Mouse (Mus musculus) brown adipose tissue, adult 24 weeks (tissue): ENCODE measurements at regions not wholly inside any gene's neighbourhood (a gene's known extent, or its start where the extent isn't known, plus 50 kb on each side); places are given as distances from the start of the nearest gene placed in this dataset.

ENCODE experiments used
- H3K27ac ChIP-seq: fragments of 200-500 bp; replicated peaks from 2 replicates; pipeline ENCODE4 v1.5.1; 2012; ENCODE audit warnings: low read depth, mild to moderate bottlenecking, low read length
- H3K4me1 ChIP-seq: fragments of 200-500 bp; 2 replicates; pipeline ENCODE4 v1.6.1; 2012; ENCODE audit warnings: low read length, mixed read lengths; ENCODE audit not compliant: control insufficient read depth, insufficient read depth, insufficient read length
- H3K4me3 ChIP-seq: fragments of 200-500 bp; 2 replicates; pipeline ENCODE4 v1.5.1; 2012; ENCODE audit warnings: low read depth, mild to moderate bottlenecking, low read length, moderate library complexity; ENCODE audit not compliant: insufficient read depth

DNA sequence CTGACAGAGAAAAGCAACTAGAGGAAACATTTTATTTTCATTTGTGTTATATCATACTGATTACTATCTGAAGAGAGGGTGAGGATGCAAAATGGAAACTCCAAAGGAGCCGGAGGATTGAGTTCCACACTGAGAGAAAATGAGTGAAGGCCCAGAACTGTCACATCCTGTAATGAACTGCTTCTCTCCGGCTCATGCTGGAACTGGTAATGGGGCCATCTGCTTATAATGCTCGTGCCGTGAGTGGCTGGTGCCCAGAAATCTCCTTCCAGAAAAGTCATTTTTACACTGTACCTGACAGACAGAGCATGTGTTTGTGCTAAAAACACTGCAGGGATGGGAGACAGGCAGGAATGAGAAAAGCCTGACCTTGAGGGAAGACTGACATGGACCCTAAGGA lies 483.5 kb upstream of the Pkdcc start:
- no peak overlapping the region for H3K27ac ChIP-seq
- H3K4me1 ChIP-seq = no peaks in the 10 kb centered on the region
- H3K4me3 ChIP-seq = no peak overlapping the region

DNA sequence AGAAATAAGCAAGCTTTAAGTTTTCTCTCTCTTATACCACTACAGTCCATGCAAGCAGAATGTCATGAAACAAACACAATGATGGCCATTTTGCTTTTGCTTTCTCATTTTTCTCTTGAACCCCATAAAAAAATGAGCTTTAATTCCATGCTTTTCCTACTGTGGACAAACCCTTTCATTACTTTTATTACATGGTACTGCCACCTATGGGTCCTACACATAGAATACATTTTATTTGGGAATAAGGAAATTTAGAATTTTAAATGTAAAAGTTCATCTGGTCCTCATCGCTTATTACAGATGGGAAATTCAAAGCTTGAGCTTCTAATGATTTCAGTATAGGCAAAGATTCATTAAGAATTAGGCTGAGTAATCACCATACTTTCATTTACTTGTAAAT lies 472.6 kb upstream of the Pkdcc start:
- H3K4me1 ChIP-seq = no peaks in the 10 kb centered on the region
- H3K4me3 ChIP-seq = no peak overlapping the region
- H3K27ac ChIP-seq = no peak overlapping the region

DNA sequence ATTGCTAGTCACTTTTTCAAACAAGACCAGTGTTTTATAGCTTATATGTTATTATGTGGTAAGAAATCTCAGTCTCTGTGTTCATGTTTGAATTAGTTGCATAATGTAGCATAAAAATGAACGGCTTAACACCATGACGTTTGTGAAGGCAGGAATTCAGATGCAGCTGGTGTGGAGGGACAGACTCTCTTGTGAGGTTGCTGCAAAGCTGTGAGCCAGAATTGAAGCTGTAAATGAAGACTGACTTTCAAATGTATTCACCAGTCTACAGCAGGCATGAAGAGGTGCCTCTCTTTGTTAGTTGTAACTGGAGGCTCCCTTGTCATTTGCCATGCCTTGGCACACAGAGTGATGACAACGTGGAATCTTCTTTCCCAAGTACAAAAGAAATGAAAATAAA lies 457.7 kb upstream of the Pkdcc start:
- Histone ChIP-seq H3K4me1 (no peaks in the 10 kb centered on the region), H3K27ac (no peak overlapping the region), H3K4me3 (no peak overlapping the region)

DNA sequence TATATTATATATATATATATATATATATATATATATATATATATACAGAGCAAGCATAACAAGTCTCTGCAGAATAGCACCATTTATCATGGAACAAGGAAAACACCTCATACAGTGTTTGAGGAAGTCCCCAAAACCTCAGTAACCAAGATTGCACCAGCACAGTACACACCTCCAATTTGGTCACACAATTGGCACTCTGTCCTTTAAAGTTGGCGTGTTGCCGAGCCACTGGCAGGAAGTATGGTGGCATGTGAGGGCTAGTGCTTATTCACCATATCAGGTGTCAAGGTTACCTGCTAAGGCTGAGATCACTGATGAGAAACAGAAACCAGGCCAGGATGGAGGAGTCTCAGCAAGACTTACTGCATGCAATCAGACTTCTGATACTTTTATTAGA lies 436.0 kb upstream of the Pkdcc start:
- no peak overlapping the region for H3K4me3 ChIP-seq
- H3K4me1 ChIP-seq = no peaks in the 10 kb centered on the region

DNA sequence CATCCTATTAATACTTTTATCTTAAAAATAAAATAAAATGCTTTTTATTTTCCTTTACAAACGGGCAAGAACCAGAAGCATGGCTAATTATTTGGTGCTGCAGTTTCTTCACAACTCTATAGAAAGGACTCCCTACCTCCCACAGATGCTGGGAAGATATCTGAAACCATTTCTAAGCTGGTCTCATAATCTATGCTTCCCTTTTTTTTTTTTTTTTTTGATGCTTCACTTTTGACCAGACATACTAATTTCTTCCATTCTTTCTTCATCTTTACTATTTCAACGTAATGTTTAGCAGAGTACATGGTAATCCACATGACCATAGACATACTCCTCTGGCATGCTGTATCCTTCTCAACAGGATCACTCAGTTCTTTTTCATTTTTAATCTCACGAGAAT lies 393.0 kb upstream of the Pkdcc start:
- H3K4me3 ChIP-seq = no peak overlapping the region
- no peak overlapping the region for H3K27ac ChIP-seq
- no peaks in the 10 kb centered on the region for H3K4me1 ChIP-seq

More for the DNA sequence above, 436.0 kb upstream of the Pkdcc start:
- no peak overlapping the region for H3K27ac ChIP-seq

DNA sequence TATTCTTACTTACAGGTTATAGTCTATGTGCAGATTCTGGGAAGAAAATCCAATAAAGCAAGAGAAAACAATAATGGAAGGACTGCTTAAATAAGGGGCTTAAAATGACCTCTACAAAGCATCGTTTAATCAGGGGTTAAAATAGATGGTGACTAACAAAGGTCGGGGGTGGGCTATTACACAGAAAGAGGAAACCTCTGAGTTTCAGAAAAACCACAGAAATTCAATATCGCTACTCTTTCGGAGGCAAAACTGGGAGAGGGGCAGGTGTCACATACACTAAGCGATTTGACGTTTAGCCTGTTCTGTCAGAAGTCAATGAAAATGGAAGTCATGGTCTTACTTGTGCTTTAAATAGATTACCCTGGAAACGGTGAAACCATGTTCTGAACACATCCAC lies 391.0 kb upstream of the Pkdcc start:
- no peak overlapping the region for H3K4me3 ChIP-seq
- no peak overlapping the region for H3K27ac ChIP-seq
- no peaks in the 10 kb centered on the region for H3K4me1 ChIP-seq

DNA sequence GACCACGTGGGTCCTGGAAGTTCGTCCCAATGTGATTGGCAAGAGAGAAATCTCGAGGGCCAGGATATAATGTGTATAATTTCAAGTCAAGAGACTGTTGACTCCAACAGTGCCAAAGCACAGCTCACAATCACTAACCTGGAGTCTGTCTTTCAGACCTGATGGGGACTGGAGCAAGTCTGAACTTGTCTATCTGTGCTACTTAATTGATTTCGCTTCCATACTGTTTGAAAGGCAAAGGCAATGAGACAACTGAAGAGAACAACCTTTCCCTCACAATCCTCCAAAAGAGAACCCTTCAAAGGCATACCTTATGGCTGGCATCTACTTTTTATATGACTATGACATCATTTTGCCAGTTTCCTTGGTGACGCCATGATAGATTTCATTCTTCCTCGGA lies 390.5 kb upstream of the Pkdcc start:
- Histone ChIP-seq H3K4me3 (no peak overlapping the region), H3K4me1 (no peaks in the 10 kb centered on the region), H3K27ac (no peak overlapping the region)

DNA sequence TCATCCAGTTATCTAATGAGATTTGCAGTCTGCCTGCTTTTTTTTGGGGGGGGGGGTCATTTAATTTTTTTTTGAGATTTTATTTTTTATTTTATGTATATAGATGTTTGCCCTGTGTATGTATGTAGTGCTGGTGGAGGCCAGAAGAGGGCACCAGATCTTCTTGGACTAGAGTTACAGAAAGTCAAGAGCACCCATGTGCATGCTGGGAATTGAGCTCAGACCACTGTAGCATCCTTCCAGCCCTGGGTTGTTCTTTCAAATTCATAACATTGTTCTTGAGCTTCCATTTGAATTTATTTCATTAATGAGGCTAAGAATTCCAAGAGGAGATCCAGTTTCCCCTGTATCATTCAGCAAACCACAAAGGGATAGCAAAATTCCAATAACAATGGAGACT lies 387.9 kb upstream of the Pkdcc start:
- Histone ChIP-seq H3K27ac (no peak overlapping the region), H3K4me3 (no peak overlapping the region), H3K4me1 (no peaks in the 10 kb centered on the region)

DNA sequence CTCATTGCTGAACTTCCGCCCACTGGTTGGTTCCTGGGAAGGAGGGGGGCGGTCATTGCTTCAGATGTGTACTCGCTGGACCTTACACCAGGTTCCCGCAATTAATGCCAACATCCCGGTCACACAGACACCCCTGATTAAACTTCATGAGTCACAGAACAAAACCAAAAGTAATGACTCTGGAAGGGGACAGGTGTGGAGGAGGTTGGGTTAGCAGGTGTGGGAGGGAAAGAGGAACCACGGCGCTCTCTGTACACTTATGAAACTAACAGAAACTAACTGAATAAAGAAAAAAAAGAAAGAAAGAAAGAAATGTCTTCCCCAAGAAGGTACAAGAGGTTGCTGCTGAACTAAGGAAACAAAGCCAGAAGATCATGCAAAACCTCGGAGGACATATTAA lies 387.3 kb upstream of the Pkdcc start:
- no peaks in the 10 kb centered on the region for H3K4me1 ChIP-seq
- H3K4me3 ChIP-seq = no peak overlapping the region
- no peak overlapping the region for H3K27ac ChIP-seq

DNA sequence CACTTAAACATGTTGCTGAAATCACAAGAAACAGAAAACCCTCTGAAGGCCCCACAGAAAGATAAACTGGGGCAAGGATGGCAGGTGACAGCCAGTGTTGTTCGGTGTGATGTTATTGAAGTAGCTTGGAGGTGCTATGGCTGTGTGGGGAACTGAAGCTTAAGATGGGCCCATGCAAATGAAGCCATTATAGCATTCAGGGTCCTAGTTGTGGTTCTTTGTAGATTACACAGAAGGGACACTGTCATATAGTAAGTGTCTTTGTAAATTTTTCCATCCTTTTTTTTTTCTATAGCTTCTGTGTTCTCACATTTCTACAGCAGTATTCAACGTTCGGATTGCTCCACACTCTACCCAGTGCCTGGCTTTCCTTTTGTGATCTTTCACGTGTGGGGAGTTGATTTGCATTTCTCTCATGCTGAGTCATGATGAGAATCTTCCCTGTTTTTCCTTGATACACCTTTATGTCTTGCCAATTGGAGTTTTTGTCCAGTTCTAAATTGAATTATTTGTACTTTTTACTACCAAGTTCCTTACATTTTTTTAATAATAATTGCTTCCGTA lies 386.6 kb upstream of the Pkdcc start:
- no peaks in the 10 kb centered on the region for H3K4me1 ChIP-seq
- no peak overlapping the region for H3K27ac ChIP-seq
- no peak overlapping the region for H3K4me3 ChIP-seq

DNA sequence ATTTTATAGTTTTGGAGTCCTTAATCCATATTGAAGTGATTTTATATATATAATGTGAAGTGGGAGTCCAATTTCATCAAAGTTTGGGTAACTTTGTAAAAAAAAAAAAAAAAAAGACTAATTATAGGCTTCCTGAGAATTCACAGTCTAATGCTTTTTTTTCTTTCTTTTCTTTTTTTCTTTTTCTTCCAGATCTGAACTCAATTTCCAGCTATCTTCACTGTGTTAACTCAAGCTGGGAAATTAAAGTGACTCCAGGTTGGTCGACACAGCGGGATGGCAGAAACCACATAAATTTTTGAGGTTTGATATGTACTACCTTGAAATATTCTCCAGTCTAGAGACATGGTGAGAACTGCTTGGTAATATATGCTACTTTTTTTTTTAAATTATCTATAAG lies 385.7 kb upstream of the Pkdcc start:
- no peak overlapping the region for H3K27ac ChIP-seq
- H3K4me3 ChIP-seq = no peak overlapping the region
- H3K4me1 ChIP-seq = no peaks in the 10 kb centered on the region

DNA sequence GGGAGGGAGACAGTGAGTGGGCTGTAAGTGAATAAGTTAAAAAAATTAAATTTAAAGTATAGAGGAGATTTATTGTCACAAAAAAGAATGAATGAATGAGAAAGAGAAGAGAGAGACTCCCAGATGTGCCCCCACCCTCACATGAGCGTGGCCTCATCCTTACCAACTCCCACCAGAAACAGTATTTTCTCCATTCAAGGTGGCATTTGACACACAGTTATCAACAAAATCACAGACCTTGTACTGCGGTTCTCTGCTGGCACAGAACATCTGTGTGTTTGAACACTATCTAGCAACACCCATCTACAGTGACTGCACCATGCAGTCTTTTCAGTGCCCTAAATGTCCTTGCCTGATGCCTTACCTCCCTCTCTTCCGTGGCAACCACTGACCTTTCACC lies 380.9 kb upstream of the Pkdcc start:
- Histone ChIP-seq H3K27ac (no peak overlapping the region), H3K4me3 (no peak overlapping the region), H3K4me1 (no peaks in the 10 kb centered on the region)

DNA sequence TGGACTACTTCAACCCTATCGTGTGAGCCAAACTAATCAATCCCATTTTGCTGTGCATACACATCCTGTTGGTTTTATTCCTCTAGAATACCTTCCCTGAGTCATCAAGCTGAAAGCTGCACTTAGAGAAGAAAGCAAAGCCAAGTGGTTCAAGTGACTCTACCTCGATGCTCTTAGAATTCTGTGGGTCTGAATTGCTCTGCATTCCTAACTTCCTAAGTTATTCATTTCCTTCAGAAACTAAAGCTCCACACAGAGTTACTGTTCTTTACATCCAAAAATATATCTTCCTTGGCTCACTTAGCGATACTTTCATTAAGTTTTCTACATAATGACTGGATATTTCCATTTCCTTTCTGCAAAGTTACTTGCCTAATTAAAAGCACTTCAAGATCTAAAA lies 379.0 kb upstream of the Pkdcc start:
- Histone ChIP-seq H3K27ac (no peak overlapping the region), H3K4me3 (no peak overlapping the region), H3K4me1 (no peaks in the 10 kb centered on the region)

DNA sequence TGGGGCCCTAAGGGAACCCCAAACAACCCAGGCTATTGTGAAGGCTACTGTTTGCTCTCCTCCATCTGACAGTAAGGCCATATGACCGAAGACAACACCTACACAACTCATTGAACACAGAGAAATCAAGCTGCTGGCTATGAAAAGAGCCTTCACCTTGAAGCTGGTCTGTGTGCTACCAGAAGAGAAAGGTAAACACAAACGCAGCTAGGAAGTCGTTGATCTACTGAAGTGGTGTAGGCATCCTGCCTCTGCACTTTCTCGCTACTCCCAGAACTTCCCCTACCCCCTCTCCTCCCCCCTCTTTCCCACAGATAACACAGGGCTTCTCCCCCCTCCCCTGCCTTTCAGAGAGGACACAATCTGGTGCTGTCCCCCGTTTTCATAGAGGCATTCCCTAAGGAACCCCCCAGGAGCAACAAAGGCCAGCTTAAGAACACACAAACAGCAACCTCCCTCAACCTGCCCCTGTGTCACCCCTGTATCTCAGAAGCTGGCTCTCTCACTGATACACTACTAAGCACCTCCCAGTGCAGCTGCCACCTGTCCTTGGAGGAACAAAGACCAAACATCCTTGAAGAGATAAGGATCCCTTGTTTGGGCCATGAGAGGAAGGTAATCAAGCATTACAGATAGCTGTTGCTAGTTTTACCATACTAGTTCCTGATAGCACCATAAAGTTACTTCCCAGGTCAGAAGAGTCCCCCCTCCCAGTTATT lies 368.2 kb upstream of the Pkdcc start:
- H3K4me3 ChIP-seq = no peak overlapping the region
- no peak overlapping the region for H3K27ac ChIP-seq

DNA sequence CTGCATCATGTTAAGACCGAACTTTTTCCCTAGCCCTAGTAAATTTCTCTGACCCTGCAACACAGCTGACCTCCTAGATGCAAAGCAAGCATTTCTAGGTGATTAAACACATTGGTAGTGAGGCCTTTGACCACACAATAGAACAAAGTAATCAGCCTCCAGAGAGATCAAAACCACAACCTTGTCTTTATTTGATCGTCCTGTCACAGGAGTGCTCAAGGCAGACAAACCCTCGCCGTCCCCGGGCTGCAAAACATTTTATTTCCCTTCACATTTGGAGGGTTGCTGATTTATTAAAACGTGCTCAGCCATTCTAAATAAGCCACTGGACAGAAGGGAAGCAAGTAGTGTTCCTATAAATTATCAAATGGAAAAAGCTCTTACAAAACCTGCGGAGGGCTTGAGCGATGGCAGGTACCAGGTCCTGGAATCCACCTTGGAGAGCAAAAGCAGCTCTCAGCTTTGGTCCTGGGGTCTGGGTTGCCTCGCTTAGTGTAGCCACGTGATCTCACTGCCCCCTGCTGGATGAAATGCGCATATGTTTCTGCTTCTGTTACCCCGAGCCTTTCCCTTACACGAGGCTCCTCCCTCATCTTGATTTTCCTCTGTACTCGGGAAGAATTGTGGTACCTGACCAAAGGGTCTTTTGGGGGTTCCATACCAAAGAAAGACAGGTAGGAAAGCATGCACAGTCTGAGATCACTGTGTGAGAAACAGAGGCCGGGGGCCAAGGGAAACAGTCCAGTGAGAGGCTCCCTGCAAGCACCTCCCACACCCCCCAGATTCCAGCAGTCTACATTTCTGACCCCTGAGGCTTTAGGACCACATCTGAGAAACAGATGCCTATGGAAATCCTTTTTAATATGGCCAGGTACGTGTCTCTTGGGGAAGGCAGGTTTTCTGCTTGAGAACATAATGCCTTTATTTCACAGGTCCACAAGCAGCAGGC lies 357.6 kb upstream of the Pkdcc start:
- Histone ChIP-seq H3K4me1 (no peaks in the 10 kb centered on the region), H3K27ac (no peak overlapping the region), H3K4me3 (no peak overlapping the region)

More for the DNA sequence above, 368.2 kb upstream of the Pkdcc start:
- H3K4me1 ChIP-seq = no peaks in the 10 kb centered on the region; the same call in 1 of the 2 replicates
